Mouse (Mus musculus) kidney, embryonic 15.5 days (tissue): ENCODE data around the gene Kirrel3. TPM values are rescaled to one million over a fixed set of nuclear protein-coding genes. Genes with fewer than 3 reads are reported as not detected.

Experiments
- ATAC-seq: fragments of 200-750 bp; cut with Nextera tagmentation; replicated peaks from 2 replicates; pipeline ENCODE4 v1.8.0; 2017; ENCODE audit warnings: moderate TSS enrichment; ENCODE audit not compliant: low FRiP score
- H3K27ac ChIP-seq: fragments of 300-500 bp; sonication (generic); 2 replicates; pipeline ENCODE4 v1.5.1; 2015; ENCODE audit warnings: mild to moderate bottlenecking, inconsistent platforms
- H3K27me3 ChIP-seq: fragments of 300-500 bp; sonication (generic); 2 replicates; pipeline ENCODE4 v1.6.1; 2015; ENCODE audit warnings: inconsistent platforms
- H3K36me3 ChIP-seq: fragments of 300-500 bp; sonication (generic); 2 replicates; pipeline ENCODE4 v1.6.1; 2015; ENCODE audit warnings: inconsistent platforms
- H3K4me1 ChIP-seq: fragments of 300-500 bp; sonication (generic); 2 replicates; pipeline ENCODE4 v1.6.1; 2015; ENCODE audit warnings: inconsistent platforms
- H3K4me2 ChIP-seq: fragments of 300-500 bp; sonication (generic); 2 replicates; pipeline ENCODE4 v1.6.1; 2015; ENCODE audit warnings: moderate library complexity, mild to moderate bottlenecking, inconsistent platforms
- H3K4me3 ChIP-seq: fragments of 300-500 bp; sonication (generic); replicated peaks from 2 replicates; pipeline ENCODE4 v1.5.1; 2015; ENCODE audit warnings: mild to moderate bottlenecking, inconsistent platforms
- H3K9ac ChIP-seq: fragments of 300-500 bp; sonication (generic); 2 replicates; pipeline ENCODE4 v1.6.1; 2015; ENCODE audit warnings: mild to moderate bottlenecking, inconsistent platforms
- H3K9me3 ChIP-seq: fragments of 300-500 bp; sonication (generic); replicated peaks from 2 replicates; pipeline ENCODE4 v1.6.1; 2016; ENCODE audit warnings: inconsistent platforms
- WGBS: fragments of 180-500 bp; shearing (Covaris S2); methylation state at CpG from one replicate; pipeline ENCODE4 v1.1.7; 2015; ENCODE audit warnings: mixed read lengths; 5-methylcytosine and 5-hydroxymethylcytosine counted together
- polyA plus RNA-seq: library from polyadenylated mRNA; unstranded; fragments of >200 nt; fragmentation: Nextera tagmentation; extraction: Ambion mirVana; gene quantifications from 2 replicates; pipeline ENCODE4 v1.2.1, GENCODE M21; 2015

Gene Kirrel3
- polyA plus RNA-seq, 1 experiment from 2014 or later: 3.4 TPM

- Histone ChIP-seq H3K27me3 (no peaks in the 10 kb centered on the region), H3K36me3 (no peaks in the 10 kb centered on the region), H3K27ac (no peak overlapping the region), H3K4me2 (no peak overlapping the region), H3K4me1 (0 out of 2 replicates have a peak, but pooled peaks cover under 1% of the 10 kb centered on the region), H3K9me3 (no peaks in the 10 kb centered on the region), H3K9ac (no peak overlapping the region), H3K4me3 (no peak overlapping the region)
- WGBS: 68% methylated on average over 6 of the region's 6 CpGs
- no peak for ATAC-seq
Measured at GRCm38 (mm10) chr9:34969881-34970490, 484.3 kb downstream of the Kirrel3 start.

DNA sequence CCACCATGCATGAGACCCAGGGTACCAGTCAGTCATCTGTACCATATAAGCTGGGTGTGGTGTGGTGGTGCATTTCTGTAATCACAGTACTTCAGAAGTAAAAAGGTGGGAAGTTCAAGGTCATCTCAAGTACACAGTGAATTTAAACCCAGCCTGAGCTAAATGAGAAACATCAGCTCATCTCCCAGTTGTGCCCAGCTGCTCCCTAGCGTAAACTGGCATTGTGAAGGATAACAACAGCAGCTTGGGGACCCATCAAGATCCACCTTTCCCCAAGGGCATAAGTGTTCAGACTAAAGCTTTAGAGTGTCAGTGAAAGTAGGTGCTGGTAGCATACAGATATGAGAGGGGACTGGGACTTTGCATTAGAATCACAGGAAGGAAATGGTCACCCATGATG is 488.6 kb downstream of the Kirrel3 start:
- 97% methylated on average over 1 of the region's 1 CpGs for WGBS
- no peak overlapping the region for H3K9ac ChIP-seq
- H3K36me3 ChIP-seq: no peaks in the 10 kb centered on the region
- H3K27ac ChIP-seq: no peak overlapping the region
- no peak overlapping the region for H3K4me2 ChIP-seq
- H3K4me1 ChIP-seq: peaks cover 5% of the 10 kb centered on the region; the same call in 1 of the 2 replicates
- H3K4me3 ChIP-seq: no peak overlapping the region
- no peak for ATAC-seq
- H3K9me3 ChIP-seq: no peaks in the 10 kb centered on the region
- H3K27me3 ChIP-seq: no peaks in the 10 kb centered on the region

DNA sequence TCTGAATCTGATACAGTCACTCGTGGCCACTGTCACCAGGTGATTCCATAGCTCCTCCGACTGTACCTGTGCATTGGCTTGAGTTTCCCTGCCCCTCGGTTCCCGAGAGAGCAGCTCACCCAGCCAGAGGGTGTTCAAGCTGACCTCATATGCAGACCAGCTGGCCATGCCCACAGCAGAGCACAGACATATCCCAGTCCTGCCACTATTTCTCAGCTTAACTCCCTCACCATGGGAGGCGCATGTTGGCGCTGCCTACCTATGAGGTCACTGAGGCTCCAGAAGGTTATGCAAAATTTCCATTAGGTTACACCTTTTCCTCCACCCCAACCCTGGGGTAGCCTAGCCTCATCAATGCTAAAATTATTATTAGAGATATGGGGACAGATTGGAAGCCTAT is 489.6 kb downstream of the Kirrel3 start:
- Histone ChIP-seq H3K4me3 (no peak overlapping the region), H3K9ac (no peak overlapping the region), H3K4me2 (no peak overlapping the region), H3K36me3 (no peaks in the 10 kb centered on the region), H3K4me1 (peaks cover 5% of the 10 kb centered on the region; the same call in 1 of the 2 replicates), H3K9me3 (no peaks in the 10 kb centered on the region), H3K27ac (no peak overlapping the region), H3K27me3 (no peaks in the 10 kb centered on the region)
- ATAC-seq: no peak
- WGBS: 83% methylated on average over 6 of the region's 6 CpGs

DNA sequence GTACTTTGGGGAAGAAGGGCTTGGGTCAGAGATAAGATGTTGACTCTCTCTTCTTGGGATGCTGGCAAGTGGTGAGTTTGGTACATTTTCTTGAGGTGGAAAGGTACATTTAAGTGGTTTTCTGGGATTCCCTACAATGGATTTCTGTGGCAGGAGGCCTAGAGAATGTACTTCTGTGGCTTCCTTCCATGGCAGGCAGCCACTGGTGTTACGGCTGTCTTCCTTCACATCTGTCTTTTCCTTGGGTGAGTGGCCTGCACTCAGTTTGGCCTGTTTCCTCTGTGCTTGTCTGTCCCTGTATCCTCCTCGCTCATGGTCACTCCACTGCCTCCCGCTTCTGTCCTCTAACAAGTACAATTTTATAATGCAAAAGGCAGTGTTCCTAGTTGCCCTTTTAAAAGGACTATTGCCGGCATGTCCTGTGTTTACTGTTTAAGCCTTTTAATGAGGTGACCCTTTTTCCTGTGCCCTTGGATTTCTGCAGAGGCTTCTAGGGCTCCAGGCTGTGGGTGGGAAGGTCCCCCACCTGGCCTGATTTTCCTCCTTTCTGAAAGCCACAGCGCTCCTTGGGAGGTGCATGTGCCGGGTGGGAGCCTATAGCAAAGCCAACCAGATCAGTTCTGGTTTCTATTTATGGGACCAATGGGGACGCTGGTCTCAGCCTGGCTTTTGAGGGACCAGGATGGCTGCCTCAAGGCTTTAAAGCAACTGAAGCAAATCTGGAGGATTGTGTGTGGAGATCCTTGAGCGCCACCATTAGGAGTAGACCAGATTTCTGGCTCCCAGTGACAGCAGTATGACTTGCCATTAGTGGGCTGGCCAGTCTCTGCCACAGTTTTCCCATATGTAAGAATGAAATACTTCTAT is 491.1 kb downstream of the Kirrel3 start:
- 68% methylated on average over 8 of the region's 8 CpGs for WGBS
- no peak for ATAC-seq

DNA sequence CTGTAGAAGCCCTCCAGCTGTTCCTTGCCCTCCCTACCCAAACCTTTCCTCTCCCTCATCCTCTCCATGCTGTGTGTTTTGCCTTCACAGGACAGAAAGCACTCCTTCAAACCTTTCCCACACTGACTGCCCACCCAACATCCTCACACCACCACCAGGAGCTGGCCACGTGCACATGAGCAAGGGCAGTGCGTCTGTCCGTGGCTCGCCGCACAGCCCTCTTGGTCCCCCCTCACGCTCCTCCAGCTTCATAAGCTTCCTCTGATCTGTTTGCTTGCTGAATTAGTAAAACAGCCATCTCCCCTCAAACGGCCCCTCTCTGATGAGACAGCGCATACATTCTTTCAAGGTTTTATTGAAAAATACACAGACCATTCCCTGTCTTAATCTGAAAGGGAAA is 492.0 kb downstream of the Kirrel3 start:
- ATAC-seq: no peak
- H3K4me2 ChIP-seq: no peak overlapping the region
- H3K27ac ChIP-seq: no peak overlapping the region
- WGBS: 45% methylated on average over 8 of the region's 8 CpGs
- no peak overlapping the region for H3K9ac ChIP-seq
- H3K36me3 ChIP-seq: no peaks in the 10 kb centered on the region
- no peak overlapping the region for H3K4me3 ChIP-seq
- H3K9me3 ChIP-seq: no peaks in the 10 kb centered on the region
- H3K4me1 ChIP-seq: peaks cover 5% of the 10 kb centered on the region; the same call in 1 of the 2 replicates
- H3K27me3 ChIP-seq: no peaks in the 10 kb centered on the region

More for the DNA sequence above, 491.1 kb downstream of the Kirrel3 start:
- Histone ChIP-seq H3K36me3 (no peaks in the 10 kb centered on the region), H3K4me2 (no peak overlapping the region), H3K9ac (no peak overlapping the region), H3K4me1 (peaks cover 5% of the 10 kb centered on the region; the same call in 1 of the 2 replicates), H3K27me3 (no peaks in the 10 kb centered on the region), H3K9me3 (no peaks in the 10 kb centered on the region), H3K27ac (no peak overlapping the region), H3K4me3 (no peak overlapping the region)

DNA sequence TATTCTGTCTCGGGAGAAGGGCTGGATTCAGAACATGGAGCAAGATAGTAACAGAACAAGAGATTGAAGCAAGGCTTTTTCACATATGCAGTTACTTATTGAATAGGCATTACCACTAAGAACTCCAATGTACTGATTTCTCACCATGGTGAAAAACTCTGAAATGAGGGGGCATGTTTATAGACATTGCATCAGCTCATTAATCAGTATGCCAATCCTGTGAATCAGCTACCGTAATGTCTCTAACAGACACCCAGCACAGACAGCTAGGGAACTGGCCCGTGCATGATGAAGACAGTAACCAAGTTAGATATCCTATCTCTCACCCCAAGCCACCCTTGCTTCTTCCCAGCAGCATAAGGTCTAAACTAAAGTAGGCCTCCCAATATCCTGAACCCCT is 492.5 kb downstream of the Kirrel3 start:
- WGBS: 68% methylated on average over 3 of the region's 3 CpGs
- Histone ChIP-seq H3K27ac (no peak overlapping the region), H3K4me1 (peaks cover 5% of the 10 kb centered on the region; the same call in 1 of the 2 replicates), H3K9me3 (no peaks in the 10 kb centered on the region), H3K4me2 (no peak overlapping the region), H3K27me3 (no peaks in the 10 kb centered on the region), H3K36me3 (no peaks in the 10 kb centered on the region), H3K4me3 (no peak overlapping the region), H3K9ac (no peak overlapping the region)
- ATAC-seq: no peak

DNA sequence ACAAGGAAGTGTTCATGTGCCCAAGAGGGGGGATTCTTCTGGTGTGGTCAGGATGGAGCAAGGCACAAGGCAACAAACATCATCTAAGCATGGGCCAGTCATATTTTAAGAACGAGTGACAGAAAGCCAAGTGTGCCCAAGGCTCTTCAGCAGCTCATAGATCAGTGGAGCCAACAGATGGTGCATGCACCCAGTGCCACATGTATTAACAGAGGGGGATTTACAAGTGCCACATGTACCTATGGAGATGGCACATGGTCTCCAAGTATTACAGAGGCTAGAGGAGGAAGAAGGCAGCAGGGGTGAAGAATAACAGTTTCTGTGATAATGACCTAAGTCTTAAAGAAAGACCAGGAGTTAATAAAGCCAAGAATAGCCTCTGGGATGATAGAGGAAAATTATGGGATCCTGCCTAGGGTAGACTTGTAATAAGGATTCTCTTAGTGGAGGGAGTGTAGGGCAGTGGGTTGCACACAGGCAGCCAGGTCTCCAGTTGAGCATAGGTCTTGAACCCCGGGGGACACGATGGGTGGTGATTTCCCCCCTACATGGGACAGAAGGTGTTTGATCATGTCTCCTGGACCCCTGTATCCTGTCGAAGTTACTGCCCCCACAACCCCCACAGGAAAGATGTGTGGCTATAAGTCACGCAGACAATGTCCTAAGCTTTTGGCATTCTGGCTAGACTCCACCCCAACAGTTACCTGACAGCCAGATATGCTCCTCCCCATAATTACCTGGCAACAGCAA is 495.0 kb downstream of the Kirrel3 start:
- no peaks in the 10 kb centered on the region for H3K36me3 ChIP-seq
- 85% methylated on average over 5 of the region's 5 CpGs for WGBS

GRCm38 (mm10) chr9:34983513-34984462 is 498.1 kb downstream of the Kirrel3 start:
- ATAC-seq: 0 out of 2 replicates have a peak, but pooled peaks have one; percentile 27
- Histone ChIP-seq H3K4me2 (peak overlapping the region; percentile 39), H3K9me3 (no peaks in the 10 kb centered on the region), H3K9ac (no peak overlapping the region), H3K27ac (no peak overlapping the region), H3K4me1 (peaks cover 4% of the 10 kb centered on the region; the same call in 1 of the 2 replicates), H3K36me3 (no peaks in the 10 kb centered on the region), H3K4me3 (no peak overlapping the region), H3K27me3 (no peaks in the 10 kb centered on the region)
- WGBS: 31% methylated on average over 12 of the region's 12 CpGs

More for the DNA sequence above, 495.0 kb downstream of the Kirrel3 start:
- H3K9me3 ChIP-seq: no peaks in the 10 kb centered on the region
- no peak overlapping the region for H3K4me2 ChIP-seq
- no peaks in the 10 kb centered on the region for H3K27me3 ChIP-seq
- H3K4me3 ChIP-seq: no peak overlapping the region
- no peak overlapping the region for H3K27ac ChIP-seq
- no peak for ATAC-seq
- peaks cover 9% of the 10 kb centered on the region for H3K4me1 ChIP-seq
- H3K9ac ChIP-seq: no peak overlapping the region

DNA sequence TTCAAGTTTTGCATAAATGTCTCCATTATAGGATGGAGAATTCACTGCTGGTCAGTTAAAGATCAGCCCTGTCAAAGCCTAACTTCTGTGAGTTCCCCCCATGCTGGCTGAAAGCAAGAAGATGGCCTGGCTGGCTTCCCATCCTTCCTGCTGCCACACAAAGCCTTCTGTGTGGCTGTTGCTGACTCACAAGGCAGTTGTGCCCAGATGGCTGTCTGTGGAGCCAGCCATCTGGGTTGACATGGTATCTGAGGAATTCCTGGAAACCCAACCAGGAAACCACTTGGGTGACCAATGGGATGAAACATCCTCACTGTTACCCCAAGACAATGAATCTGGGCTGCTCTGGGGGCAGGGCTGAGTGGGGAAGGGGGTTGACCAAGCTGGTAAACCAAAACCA is 500.5 kb downstream of the Kirrel3 start:
- H3K9me3 ChIP-seq: no peaks in the 10 kb centered on the region
- H3K4me1 ChIP-seq: peaks cover 4% of the 10 kb centered on the region; the same call in 1 of the 2 replicates
- no peak overlapping the region for H3K4me3 ChIP-seq
- no peaks in the 10 kb centered on the region for H3K27me3 ChIP-seq
- H3K27ac ChIP-seq: no peak overlapping the region
- H3K4me2 ChIP-seq: no peak overlapping the region
- H3K36me3 ChIP-seq: no peaks in the 10 kb centered on the region
- no peak for ATAC-seq
- no peak overlapping the region for H3K9ac ChIP-seq

- peaks cover 11% of the 10 kb centered on the region for H3K4me1 ChIP-seq
- H3K27me3 ChIP-seq: no peaks in the 10 kb centered on the region
- H3K4me2 ChIP-seq: no peak overlapping the region
- ATAC-seq: no peak
- no peak overlapping the region for H3K9ac ChIP-seq
- no peak overlapping the region for H3K27ac ChIP-seq
- WGBS: 92% methylated on average over 12 of the region's 12 CpGs
- no peaks in the 10 kb centered on the region for H3K36me3 ChIP-seq
- no peaks in the 10 kb centered on the region for H3K9me3 ChIP-seq
- H3K4me3 ChIP-seq: no peak overlapping the region
Measured at GRCm38 (mm10) chr9:34987422-34988148, 501.9 kb downstream of the Kirrel3 start.

GRCm38 (mm10) chr9:34988683-34989082 is 503.0 kb downstream of the Kirrel3 start:
- no peak overlapping the region for H3K4me2 ChIP-seq
- H3K4me3 ChIP-seq: no peak overlapping the region
- no peak overlapping the region for H3K27ac ChIP-seq
- no peaks in the 10 kb centered on the region for H3K9me3 ChIP-seq
- WGBS: 81% methylated on average over 3 of the region's 3 CpGs
- H3K36me3 ChIP-seq: no peaks in the 10 kb centered on the region
- peaks cover 19% of the 10 kb centered on the region for H3K4me1 ChIP-seq
- H3K27me3 ChIP-seq: no peaks in the 10 kb centered on the region
- ATAC-seq: no peak
- no peak overlapping the region for H3K9ac ChIP-seq
